Mouse (Mus musculus) embryonic facial prominence, embryonic 15.5 days (tissue): ENCODE data around the gene Olfr1042. TPM values are rescaled to one million over a fixed set of nuclear protein-coding genes. Genes with fewer than 3 reads are reported as not detected.
"Not testable (repeated sequence)": the region's sequence is repeated elsewhere in the genome, so short reads cannot be mapped to it uniquely, and the experiment has no call there.

Experiments used
- ATAC-seq: fragments of 200-750 bp; cut with Nextera tagmentation; 2 replicates; pipeline ENCODE4 v1.8.0; 2017; ENCODE audit warnings: low read depth, moderate TSS enrichment; ENCODE audit not compliant: insufficient number of reproducible peaks, low FRiP score, low TSS enrichment
- H3K27ac ChIP-seq: fragments of 300-500 bp; sonication (generic); replicated peaks from 2 replicates; pipeline ENCODE4 v1.5.1; 2015; ENCODE audit warnings: mild to moderate bottlenecking, inconsistent platforms
- H3K27me3 ChIP-seq: fragments of 300-500 bp; sonication (generic); 2 replicates; pipeline ENCODE4 v1.6.1; 2015; ENCODE audit warnings: inconsistent platforms
- H3K36me3 ChIP-seq: fragments of 300-500 bp; sonication (generic); 2 replicates; pipeline ENCODE4 v1.6.1; 2015; ENCODE audit warnings: mild to moderate bottlenecking, inconsistent platforms
- H3K4me1 ChIP-seq: fragments of 300-500 bp; sonication (generic); 2 replicates; pipeline ENCODE4 v1.6.1; 2015; ENCODE audit warnings: inconsistent platforms
- H3K4me2 ChIP-seq: fragments of 300-500 bp; sonication (generic); replicated peaks from 2 replicates; pipeline ENCODE4 v1.6.1; 2015; ENCODE audit warnings: mild to moderate bottlenecking, inconsistent platforms
- H3K4me3 ChIP-seq: fragments of 300-500 bp; sonication (generic); replicated peaks from 2 replicates; pipeline ENCODE4 v1.5.1; 2015; ENCODE audit warnings: mild to moderate bottlenecking, inconsistent platforms
- H3K9ac ChIP-seq: fragments of 300-500 bp; sonication (generic); 2 replicates; pipeline ENCODE4 v1.6.1; 2015; ENCODE audit warnings: inconsistent platforms
- H3K9me3 ChIP-seq: fragments of 300-500 bp; sonication (generic); replicated peaks from 2 replicates; pipeline ENCODE4 v1.6.1; 2016; ENCODE audit warnings: inconsistent platforms
- WGBS: fragments of 180-500 bp; shearing (Covaris S2); methylation state at CpG from one replicate; pipeline ENCODE4 v1.1.7; 2015; 5-methylcytosine and 5-hydroxymethylcytosine counted together
- polyA plus RNA-seq: library from polyadenylated mRNA; unstranded; fragments of >200 nt; fragmentation: Nextera tagmentation; extraction: Ambion mirVana; gene quantifications from 2 replicates; pipeline ENCODE4 v1.2.1, GENCODE M21; 2015

Olfr1042 gene
- not detected in 2 replicates for polyA plus RNA-seq

DNA sequence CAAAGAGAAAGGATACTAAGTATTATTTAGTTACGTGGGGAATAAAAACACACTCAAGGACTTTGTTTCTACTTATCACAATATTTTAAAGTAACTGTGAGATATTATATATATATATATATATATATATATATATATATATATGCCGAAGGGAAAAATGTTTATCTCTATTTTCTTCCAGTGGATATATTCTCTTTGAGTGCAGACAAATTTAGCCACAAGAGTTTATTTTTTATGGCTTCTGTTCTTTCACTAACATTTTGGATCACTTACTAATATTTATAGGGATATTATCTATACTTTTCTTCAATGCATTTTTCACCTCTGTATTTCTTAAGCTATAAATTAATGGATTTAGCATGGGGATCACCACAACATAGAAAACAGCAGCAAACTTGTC is at the start of gene Olfr1042:
TSS of gene Olfr1042 (minus strand) at position 101 of the 400 bp plus-strand sequence.
- Histone ChIP-seq H3K27ac (no peak within 1 kb of the TSS), H3K36me3 (no peaks in the 10 kb centered on the region), H3K9me3 (no peaks in the 10 kb centered on the region), H3K4me3 (no peak within 1 kb of the TSS), H3K27me3 (no peaks in the 10 kb centered on the region), H3K4me1 (no peaks in the 10 kb centered on the region), H3K9ac (no peak within 1 kb of the TSS), H3K4me2 (no peak within 1 kb of the TSS)
- WGBS = 90% methylated on average over 2 of the region's 2 CpGs
- ATAC-seq = no peak

DNA sequence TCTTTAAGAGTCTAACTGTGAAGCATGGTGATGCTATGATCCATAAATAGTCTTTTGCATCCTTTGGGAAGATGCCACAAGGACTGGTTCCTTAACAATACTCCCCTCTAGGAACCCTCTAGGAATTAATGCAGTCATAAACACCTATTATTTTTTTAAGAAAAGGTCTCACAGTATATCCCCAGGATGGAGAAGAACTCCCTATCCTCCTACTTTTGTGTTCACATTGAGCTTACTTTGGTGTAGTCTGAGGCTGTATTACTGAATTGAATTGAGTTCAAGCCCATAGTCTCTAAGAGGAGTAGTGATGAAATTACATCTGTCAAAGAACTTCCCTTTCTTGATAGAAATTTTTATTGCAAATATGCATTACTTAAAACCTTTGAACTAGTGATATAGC is 41.3 kb upstream of the Olfr1042 start, which contains the start of gene Olfr1045:
TSS of gene Olfr1045 (minus strand) at position 101 of the 400 bp plus-strand sequence.
- no peaks in the 10 kb centered on the region for H3K9me3 ChIP-seq
- H3K36me3 ChIP-seq = no peaks in the 10 kb centered on the region
- no peak within 1 kb of the TSS for H3K27ac ChIP-seq
- H3K4me2 ChIP-seq = no peak within 1 kb of the TSS
- H3K4me1 ChIP-seq = no peaks in the 10 kb centered on the region
- H3K9ac ChIP-seq = no peak within 1 kb of the TSS
- no peak within 1 kb of the TSS for H3K4me3 ChIP-seq
- H3K27me3 ChIP-seq = no peaks in the 10 kb centered on the region
- ATAC-seq = no peak

DNA sequence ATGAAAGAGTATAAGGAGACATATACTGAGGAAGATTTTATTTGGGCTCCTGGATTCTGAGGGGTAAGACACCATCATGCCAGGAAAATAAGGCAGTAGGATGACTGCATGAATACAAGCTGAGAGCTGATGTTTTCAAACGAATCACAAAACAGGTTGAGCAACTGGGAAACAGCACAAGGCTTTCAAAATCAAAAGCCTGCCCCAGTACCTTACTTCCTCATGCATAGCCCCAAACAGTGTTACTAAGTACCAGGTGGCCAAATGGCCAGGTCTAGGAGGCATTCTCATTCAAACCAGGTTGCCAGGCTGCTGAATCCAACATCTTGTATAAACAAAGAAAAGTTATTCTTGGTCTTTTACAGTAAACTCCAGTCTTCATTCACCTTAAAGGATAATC is 34.2 kb upstream of the Olfr1042 start:
- no peak overlapping the region for H3K27ac ChIP-seq
- no peaks in the 10 kb centered on the region for H3K36me3 ChIP-seq
- H3K27me3 ChIP-seq = no peaks in the 10 kb centered on the region
- no peak overlapping the region for H3K4me2 ChIP-seq
- no peaks in the 10 kb centered on the region for H3K9me3 ChIP-seq
- no peaks in the 10 kb centered on the region for H3K4me1 ChIP-seq
- 47% methylated on average over 1 of the region's 1 CpGs for WGBS
- ATAC-seq = no peak
- H3K4me3 ChIP-seq = no peak overlapping the region
- H3K9ac ChIP-seq = no peak overlapping the region

DNA sequence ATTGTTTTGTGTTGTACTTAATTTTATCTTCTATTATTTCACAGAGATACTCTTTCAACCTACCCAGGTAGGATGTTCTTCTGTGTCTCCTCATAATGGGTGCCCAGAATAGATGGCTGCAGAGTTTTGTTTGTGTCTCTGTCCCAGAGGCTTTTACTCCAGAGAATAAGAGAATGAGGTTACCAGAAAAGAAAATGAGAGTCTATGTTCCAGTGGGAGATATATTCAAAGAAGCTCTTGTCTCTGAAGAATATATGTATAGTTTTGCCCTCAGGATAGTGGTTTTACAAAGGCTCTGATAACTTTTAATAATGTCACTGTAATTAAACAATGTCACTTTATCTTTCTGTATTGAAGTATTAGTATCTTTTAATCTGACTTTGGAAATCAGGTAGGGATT is 23.9 kb upstream of the Olfr1042 start, which contains the start of gene Olfr52:
TSS of gene Olfr52 (minus strand) at position 101 of the 400 bp plus-strand sequence.
- Histone ChIP-seq H3K4me3 (no peak within 1 kb of the TSS), H3K27me3 (no peaks in the 10 kb centered on the region), H3K4me1 (no peaks in the 10 kb centered on the region), H3K9me3 (no peaks in the 10 kb centered on the region), H3K9ac (no peak within 1 kb of the TSS), H3K36me3 (no peaks in the 10 kb centered on the region), H3K4me2 (no peak within 1 kb of the TSS), H3K27ac (no peak within 1 kb of the TSS)
- ATAC-seq = no peak

DNA sequence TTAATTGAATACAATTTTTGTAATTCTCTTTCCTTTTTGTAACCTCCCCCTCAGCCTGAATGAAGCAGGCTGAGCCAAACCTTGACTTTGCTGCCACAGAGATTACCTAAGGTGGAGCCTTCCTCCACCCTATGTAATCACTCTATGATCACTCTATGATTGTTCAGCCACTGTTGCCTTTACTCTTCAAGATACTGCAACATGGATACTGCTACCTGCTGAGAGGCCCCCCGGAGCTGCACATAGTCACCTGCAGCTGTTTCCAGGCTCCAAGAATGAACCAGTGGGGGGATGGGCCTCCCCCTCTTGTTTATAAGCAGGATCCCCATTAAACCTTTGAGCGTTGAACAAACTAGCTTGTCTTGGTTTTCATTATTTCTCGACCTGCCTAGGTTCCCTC is 18.3 kb upstream of the Olfr1042 start:
- H3K9me3 ChIP-seq = no peaks in the 10 kb centered on the region
- WGBS = 69% methylated on average over 3 of the region's 3 CpGs
- no peak overlapping the region for H3K27ac ChIP-seq
- no peaks in the 10 kb centered on the region for H3K27me3 ChIP-seq
- no peaks in the 10 kb centered on the region for H3K4me1 ChIP-seq
- ATAC-seq = no peak
- H3K9ac ChIP-seq = no peak overlapping the region
- H3K4me2 ChIP-seq = no peak overlapping the region
- no peaks in the 10 kb centered on the region for H3K36me3 ChIP-seq
- H3K4me3 ChIP-seq = no peak overlapping the region

DNA sequence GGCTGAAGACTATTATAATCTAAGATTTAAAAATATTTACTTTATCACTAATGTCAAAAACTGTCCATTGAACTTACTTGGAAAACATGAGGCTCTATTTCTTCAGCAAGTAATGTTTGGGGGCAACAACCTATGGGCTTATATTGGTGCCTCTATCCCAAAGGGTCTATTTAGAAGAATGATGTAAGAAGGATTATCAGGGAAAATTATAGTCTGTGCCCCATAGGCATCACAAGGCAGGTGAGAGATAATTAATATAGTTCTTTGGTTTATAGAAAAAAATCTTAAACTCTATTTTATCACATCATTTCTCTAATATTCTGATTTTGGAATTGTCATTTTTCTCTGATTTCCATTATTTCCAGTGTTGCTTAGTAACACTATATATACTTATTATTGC is 16.1 kb upstream of the Olfr1042 start, which contains the start of gene Olfr1044:
TSS of gene Olfr1044 (minus strand) at position 101 of the 400 bp plus-strand sequence.
- Histone ChIP-seq H3K27me3 (no peaks in the 10 kb centered on the region), H3K4me3 (no peak within 1 kb of the TSS), H3K4me1 (no peaks in the 10 kb centered on the region), H3K4me2 (no peak within 1 kb of the TSS), H3K9ac (no peak within 1 kb of the TSS), H3K9me3 (no peaks in the 10 kb centered on the region), H3K27ac (no peak within 1 kb of the TSS), H3K36me3 (no peaks in the 10 kb centered on the region)
- ATAC-seq = no peak

DNA sequence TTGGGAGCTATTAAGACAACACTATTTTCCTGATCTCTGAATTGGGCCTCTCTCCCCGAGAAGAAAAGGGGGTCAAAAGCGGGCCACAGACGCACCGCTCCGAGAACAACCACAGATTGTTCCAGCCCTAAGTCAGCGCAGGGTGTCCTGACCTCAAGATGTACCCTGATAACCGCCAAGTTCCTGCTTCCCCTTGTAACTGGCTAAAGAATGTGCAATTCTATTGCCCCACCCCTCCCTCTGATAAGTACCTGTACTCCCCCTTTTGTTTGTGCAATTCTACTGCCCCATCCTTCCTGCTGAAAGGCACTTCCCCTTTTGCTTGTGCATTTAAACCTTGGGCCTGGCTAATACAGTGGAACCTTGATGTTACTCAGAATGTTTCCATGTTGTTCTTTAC is 13.8 kb upstream of the Olfr1042 start:
- not testable (repeated sequence) for H3K36me3 ChIP-seq, H3K4me2 ChIP-seq, H3K9me3 ChIP-seq, H3K27ac ChIP-seq, H3K27me3 ChIP-seq, H3K9ac ChIP-seq, H3K4me3 ChIP-seq, H3K4me1 ChIP-seq, ATAC-seq
- WGBS = 70% methylated on average over 7 of the region's 7 CpGs

DNA sequence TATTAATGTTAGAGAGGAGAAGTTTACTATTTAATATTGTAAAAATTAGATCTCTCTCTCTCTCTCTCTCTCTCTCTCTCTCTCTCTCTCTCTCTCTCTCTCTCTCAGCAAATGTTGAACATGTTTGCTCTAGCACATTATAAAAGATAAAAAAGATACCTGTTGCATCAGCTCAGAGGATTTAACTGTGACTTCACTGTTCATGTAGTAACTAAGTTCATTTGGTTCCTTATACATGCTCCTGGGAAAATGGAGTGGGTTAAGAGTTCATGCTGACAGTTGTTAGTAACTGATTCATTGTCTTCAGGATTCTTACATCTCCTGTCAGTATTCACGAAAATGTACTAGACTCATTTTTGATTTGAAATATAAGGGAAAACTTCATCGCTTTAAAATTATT is 5.8 kb upstream of the Olfr1042 start, which contains the start of gene Olfr1043:
TSS of gene Olfr1043 (minus strand) at position 101 of the 400 bp plus-strand sequence.
- no peaks in the 10 kb centered on the region for H3K27me3 ChIP-seq
- 89% methylated on average over 2 of the region's 2 CpGs for WGBS
- H3K4me2 ChIP-seq = no peak within 1 kb of the TSS

DNA sequence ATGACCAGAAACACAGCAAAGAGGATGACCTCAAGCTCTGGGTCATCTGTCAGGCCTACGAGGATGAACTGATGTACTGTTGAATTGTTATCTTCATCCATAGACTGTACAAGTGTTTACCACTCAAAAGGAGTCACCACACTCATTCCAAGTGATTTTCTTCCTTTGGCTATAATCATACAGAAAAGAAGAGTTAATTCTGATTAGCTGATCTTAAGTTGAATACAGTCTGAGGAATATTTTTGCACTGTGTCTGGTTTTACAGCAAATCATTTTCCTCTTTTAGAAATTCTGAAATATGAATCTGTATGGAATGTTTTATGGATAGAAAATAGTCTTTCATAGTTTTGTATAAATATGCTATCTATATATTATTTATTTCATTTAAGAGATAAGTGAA is 15.0 kb downstream of the Olfr1042 start, which contains the start of gene Olfr1040:
TSS of gene Olfr1040 (minus strand) at position 101 of the 400 bp plus-strand sequence.
- H3K4me1 ChIP-seq = no peaks in the 10 kb centered on the region
- WGBS = 90% methylated on average over 1 of the region's 1 CpGs

More for the DNA sequence above, 5.8 kb upstream of the Olfr1042 start, which contains the start of gene Olfr1043:
- Histone ChIP-seq H3K4me3 (no peak within 1 kb of the TSS), H3K36me3 (no peaks in the 10 kb centered on the region), H3K4me1 (no peaks in the 10 kb centered on the region), H3K27ac (no peak within 1 kb of the TSS), H3K9me3 (no peaks in the 10 kb centered on the region), H3K9ac (no peak within 1 kb of the TSS)
- no peak for ATAC-seq

DNA sequence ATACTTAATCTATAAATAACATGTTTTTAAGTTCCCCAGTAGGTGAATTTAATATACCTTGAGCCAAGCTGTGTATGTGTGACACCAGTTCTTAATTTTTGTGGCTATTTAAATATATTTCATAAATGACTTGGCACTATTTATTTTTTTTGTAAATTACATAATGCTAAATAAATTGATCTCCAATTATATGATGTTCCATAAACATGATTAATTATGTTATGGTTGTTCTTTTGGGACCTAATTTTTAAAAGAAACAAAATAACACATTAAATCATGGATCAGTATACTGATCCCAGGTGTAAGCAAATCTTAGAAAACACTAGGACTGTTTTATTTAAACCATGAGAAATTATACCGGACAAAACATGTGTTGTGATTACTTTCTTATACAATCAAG is 25.8 kb downstream of the Olfr1042 start, which contains the start of gene Olfr1039:
TSS of gene Olfr1039 (minus strand) at position 101 of the 400 bp plus-strand sequence.
- H3K4me2 ChIP-seq = no peak within 1 kb of the TSS
- H3K4me1 ChIP-seq = no peaks in the 10 kb centered on the region
- no peak for ATAC-seq
- no peaks in the 10 kb centered on the region for H3K9me3 ChIP-seq
- H3K27ac ChIP-seq = no peak within 1 kb of the TSS
- no peaks in the 10 kb centered on the region for H3K36me3 ChIP-seq
- no peak within 1 kb of the TSS for H3K9ac ChIP-seq
- no peaks in the 10 kb centered on the region for H3K27me3 ChIP-seq
- 88% methylated on average over 1 of the region's 1 CpGs for WGBS
- H3K4me3 ChIP-seq = no peak within 1 kb of the TSS

More for the DNA sequence above, 15.0 kb downstream of the Olfr1042 start, which contains the start of gene Olfr1040:
- Histone ChIP-seq H3K9ac (no peak within 1 kb of the TSS), H3K4me2 (no peak within 1 kb of the TSS), H3K36me3 (no peaks in the 10 kb centered on the region), H3K27ac (no peak within 1 kb of the TSS), H3K4me3 (no peak within 1 kb of the TSS), H3K27me3 (no peaks in the 10 kb centered on the region), H3K9me3 (no peaks in the 10 kb centered on the region)
- ATAC-seq = no peak
